ENCODE assay signal across 8 mouse cellular contexts in the genomic region with DNA sequence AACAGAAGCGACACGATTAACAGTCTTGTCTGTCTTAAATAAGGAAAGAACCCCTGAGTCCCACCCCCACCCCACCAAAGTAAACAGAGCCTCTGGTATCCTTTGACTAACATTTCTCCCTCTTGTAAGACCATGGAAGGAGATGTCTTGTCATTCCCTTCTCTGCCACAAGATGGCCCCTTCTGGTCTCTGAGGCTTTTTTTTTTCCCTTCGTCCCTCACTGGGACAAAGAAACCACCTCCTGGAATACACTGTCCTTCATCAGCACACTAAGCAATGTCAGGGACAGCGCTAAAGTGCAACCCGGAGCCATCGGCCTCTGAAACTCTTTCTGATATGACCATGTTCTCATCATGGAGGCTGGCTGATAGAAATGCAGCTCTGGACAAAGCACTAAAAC.
DNase-seq lines count a peak whose midpoint lies in the region; ATAC-seq and TF ChIP-seq lines count a peak whose summit lies in the region.

No protein-coding gene starts in this region.

- WGBS in heart, embryonic 11.5 days (ENCODE audit: insufficient replicate concordance): 39% methylated on average over 6 of the region's 6 CpGs
- WGBS in heart, adult 2 months: 34% methylated on average over 6 of the region's 6 CpGs
- WGBS in stomach, postnatal 0 days: 40% methylated on average over 6 of the region's 6 CpGs

- peaks cover 27% of the 10 kb centered on the region for H3K4me1 ChIP-seq in heart, embryonic 11.5 days (ENCODE audit: control insufficient read depth, insufficient read depth, low read length)
- H3K4me1 ChIP-seq in heart, adult 2 months (ENCODE audit: control insufficient read depth, insufficient read depth, low read length): peaks cover 10% of the 10 kb centered on the region
- no peaks in the 10 kb centered on the region for H3K4me1 ChIP-seq in stomach, postnatal 0 days (replicated peaks; ENCODE audit: control insufficient read depth, insufficient read depth)

- no peaks in the 10 kb centered on the region for H3K9me3 ChIP-seq in heart, embryonic 11.5 days (replicated peaks; ENCODE audit: control insufficient read depth, low read length)
- no peaks in the 10 kb centered on the region for H3K9me3 ChIP-seq in stomach, postnatal 0 days (ENCODE audit: control insufficient read depth, low read length)

- DNase-seq in heart, adult 18-20 months: peak; percentile 54 to 78
- DNase-seq in MEL-GATA-1-ER (ENCODE audit: extremely low read depth, low read depth): peak; percentile 51
- DNase-seq in cerebellum, adult 9-11 months: peak; percentile 71
- peak in 1 of 2 experiments; percentile 35 for DNase-seq in heart, adult 2 months
- DNase-seq in kidney, postnatal 25 days: peak; percentile 68 to 86
- peak; percentile 87 for DNase-seq in lung, postnatal 36 days
- peak; percentile 59 for DNase-seq in stomach, postnatal 0 days (ENCODE audit: low spot score)

- H3K9ac ChIP-seq in heart, embryonic 11.5 days (ENCODE audit: low read depth, low read length): no peak overlapping the region
- H3K9ac ChIP-seq in heart, adult 2 months (ENCODE audit: low read depth, low read length): no peak overlapping the region
- H3K9ac ChIP-seq in stomach, postnatal 0 days (ENCODE audit: low read length): no peak overlapping the region

- no peak overlapping the region for H3K4me3 ChIP-seq in heart, embryonic 11.5 days (ENCODE audit: low read depth, low read length)
- no peak overlapping the region for H3K4me3 ChIP-seq in heart, adult 2 months
- no peak overlapping the region for H3K4me3 ChIP-seq in stomach, postnatal 0 days (ENCODE audit: low read depth, low read length)

- no peak for ATAC-seq in heart, embryonic 11.5 days (replicated peaks; ENCODE audit: insufficient number of reproducible peaks, low FRiP score, low TSS enrichment)
- ATAC-seq in stomach, postnatal 0 days (ENCODE audit: low FRiP score, low TSS enrichment): no peak

- no peak for TF ChIP-seq POLR2A in heart, adult 2 months (IDR thresholded peaks at IDR 0.05; ENCODE audit: insufficient read depth, low read depth, low read length)

- no peak for TF ChIP-seq EP300 in heart, adult 2 months (IDR thresholded peaks at IDR 0.05; ENCODE audit: insufficient read depth, low read depth, low read length)
- no peak for TF ChIP-seq EP300 in stomach, postnatal 0 days (optimal IDR thresholded peaks at IDR 0.05)

- no peak overlapping the region for H3K4me2 ChIP-seq in heart, embryonic 11.5 days
- no peak overlapping the region for H3K4me2 ChIP-seq in stomach, postnatal 0 days (replicated peaks; ENCODE audit: low read depth)

- intact Hi-C loops in heart, adult 2 months (cut with DNase I): loop anchor here (1.0 to 10.0 kb wide), 3 partner anchors 24 to 244 kb away; a partner anchor contains a TSS

- H3K36me3 ChIP-seq in heart, embryonic 11.5 days (ENCODE audit: control insufficient read depth, insufficient read depth, low read length): no peaks in the 10 kb centered on the region
- H3K36me3 ChIP-seq in heart, adult 2 months (ENCODE audit: control insufficient read depth, insufficient read depth, low read length): no peaks in the 10 kb centered on the region
- H3K36me3 ChIP-seq in stomach, postnatal 0 days (ENCODE audit: control insufficient read depth, insufficient read depth, low read length): no peaks in the 10 kb centered on the region

- no peak overlapping the region for H3K27ac ChIP-seq in heart, embryonic 11.5 days (ENCODE audit: low read depth, low read length)
- H3K27ac ChIP-seq in heart, adult 2 months: no peak overlapping the region
- no peak overlapping the region for H3K27ac ChIP-seq in stomach, postnatal 0 days (replicated peaks)

- no peaks in the 10 kb centered on the region for H3K79me2 ChIP-seq in heart, adult 2 months (replicated peaks; ENCODE audit: control insufficient read depth, insufficient read depth, low read length)

- H3K27me3 ChIP-seq in heart, embryonic 11.5 days (ENCODE audit: control insufficient read depth, insufficient read depth, low read length): no peaks in the 10 kb centered on the region
- H3K27me3 ChIP-seq in heart, adult 2 months (ENCODE audit: control insufficient read depth, insufficient read depth, low read length): no peaks in the 10 kb centered on the region
- no peaks in the 10 kb centered on the region for H3K27me3 ChIP-seq in stomach, postnatal 0 days (ENCODE audit: control insufficient read depth, insufficient read depth, low read length)

- TF ChIP-seq CTCF in heart, adult 2 months (IDR thresholded peaks at IDR 0.05): peak; percentile 79
- peak; percentile 84 for TF ChIP-seq CTCF in stomach, postnatal 0 days (IDR thresholded peaks at IDR 0.05; ENCODE audit: low read depth)
